Mouse (Mus musculus): ENCODE measurements at regions not wholly inside any gene's neighbourhood (a gene's known extent, or its start where the extent isn't known, plus 50 kb on each side); places are given as distances from the start of the nearest gene placed in this dataset.

- TF ChIP-seq CTCF (IDR thresholded peaks at IDR 0.05; ENCODE audit: extremely low read depth, insufficient read depth, low read length) (no peak), POLR2A (IDR thresholded peaks at IDR 0.05; ENCODE audit: extremely low read depth, insufficient read depth, low read length) (no peak)
These were observed 285.9 kb downstream of the Dnajb9 start for GRCm38 (mm10) chr12:43924228-43924627.

Data from cortical plate, adult 2 months (tissue).